Mouse (Mus musculus) CH12.LX (cell line): ENCODE data around the gene Spp1. TPM values are rescaled to one million over a fixed set of nuclear protein-coding genes. Genes with fewer than 3 reads are reported as not detected.

Source experiments
- DNase-seq: peaks from one replicate; pipeline ENCODE4 v3.0.0-alpha.2; 2013; ENCODE audit errors: extremely low read depth
- H3K27ac ChIP-seq: 2 replicates; pipeline ENCODE4 v1.5.1; 2012; ENCODE audit warnings: low read depth, mild to moderate bottlenecking, control low read depth, moderate library complexity; ENCODE audit not compliant: insufficient read depth
- H3K27me3 ChIP-seq: replicated peaks from 2 replicates; pipeline ENCODE3; 2012; ENCODE audit warnings: inconsistent platforms
- H3K36me3 ChIP-seq, 2 experiments: replicated peaks in 1 of 2; 2 replicates each; pipeline versions ENCODE3 to v1.6.1; 2012; ENCODE audit warnings: inconsistent platforms in 1 of 2, low read length in 1 of 2, mild to moderate bottlenecking in 1 of 2, mixed read lengths in 1 of 2, moderate library complexity in 1 of 2; ENCODE audit not compliant: control insufficient read depth in 1 of 2, insufficient read depth in 1 of 2
- H3K4me1 ChIP-seq, 2 experiments: 2 replicates each; pipeline ENCODE4 v1.6.1; 2012; ENCODE audit warnings: inconsistent platforms in 1 of 2, moderate library complexity in 1 of 2; ENCODE audit not compliant: insufficient read depth in 2 of 2, control insufficient read depth in 1 of 2
- H3K4me2 ChIP-seq: 2 replicates; pipeline ENCODE4 v1.6.1; 2012; ENCODE audit warnings: low read depth, mild to moderate bottlenecking, control low read depth; ENCODE audit not compliant: poor library complexity, insufficient read depth, severe bottlenecking
- H3K4me3 ChIP-seq, 3 experiments: fragments of 150-350 bp in 1 of 3; sonication (generic) in 1 of 3; replicated peaks in 1 of 3; 2 replicates each; pipeline versions ENCODE3 to v1.5.1; 2011 to 2012; ENCODE audit warnings: low read depth in 2 of 3, low read length in 2 of 3, mild to moderate bottlenecking in 2 of 3, moderate library complexity in 2 of 3, control low read depth in 1 of 3, improper control_type of control experiment in 1 of 3, inconsistent platforms in 1 of 3, mixed read lengths in 1 of 3; ENCODE audit not compliant: poor library complexity in 1 of 3
- H3K79me2 ChIP-seq: replicated peaks from 2 replicates; pipeline ENCODE4 v1.6.1; 2012; ENCODE audit warnings: mild to moderate bottlenecking, moderate library complexity; ENCODE audit not compliant: control insufficient read depth, poor library complexity, insufficient read depth, severe bottlenecking; ENCODE audit errors: extremely low read depth
- H3K9ac ChIP-seq: 2 replicates; pipeline ENCODE4 v1.6.1; 2012; ENCODE audit warnings: low read depth, mild to moderate bottlenecking, control low read depth, moderate library complexity; ENCODE audit not compliant: insufficient read depth
- H3K9me3 ChIP-seq: replicated peaks from 2 replicates; pipeline ENCODE3; 2012; ENCODE audit warnings: low read length, inconsistent platforms, mixed read lengths
- BHLHE40 ChIP-seq: IDR thresholded peaks from 2 replicates; pipeline ENCODE4 v1.6.1; 2011; ENCODE audit warnings: mild to moderate bottlenecking, low read depth, low read length, improper control_type of control experiment
- CHD1 ChIP-seq: IDR thresholded peaks from 2 replicates; pipeline ENCODE4 v1.6.1; 2012; ENCODE audit warnings: low read depth, low read length, improper control_type of control experiment, inconsistent platforms
- CTCF ChIP-seq, 2 experiments: IDR thresholded peaks in 1 of 2; conservative IDR thresholded peaks in 1 of 2; 2 replicates each; pipeline ENCODE4 v1.5.1; 2011 to 2012; ENCODE audit warnings: low read depth in 2 of 2, low read length in 2 of 2, improper control_type of control experiment in 1 of 2, inconsistent platforms in 1 of 2, mild to moderate bottlenecking in 1 of 2, moderate library complexity in 1 of 2
- E2F4 ChIP-seq: IDR thresholded peaks from 2 replicates; pipeline ENCODE4 v1.6.1; 2011; ENCODE audit warnings: low read depth, low read length, improper control_type of control experiment; ENCODE audit not compliant: insufficient replicate concordance
- ELF1 ChIP-seq: IDR thresholded peaks from 2 replicates; pipeline ENCODE4 v1.6.1; 2014; ENCODE audit warnings: low read depth, mild to moderate bottlenecking, inconsistent platforms, low read length, improper control_type of control experiment
- ETS1 ChIP-seq: conservative IDR thresholded peaks from 2 replicates; pipeline ENCODE4 v1.6.1; 2012; ENCODE audit warnings: low read depth, mild to moderate bottlenecking, inconsistent platforms, low read length, improper control_type of control experiment, moderate library complexity
- IRF4 ChIP-seq: IDR thresholded peaks from 2 replicates; pipeline ENCODE4 v1.6.1; 2014; ENCODE audit warnings: low read depth, mild to moderate bottlenecking, inconsistent platforms, low read length, improper control_type of control experiment
- JUN ChIP-seq: IDR thresholded peaks from 2 replicates; pipeline ENCODE4 v1.6.1; 2011; ENCODE audit warnings: low read depth, mild to moderate bottlenecking, low read length, improper control_type of control experiment, moderate library complexity; ENCODE audit not compliant: insufficient read depth
- JUND ChIP-seq: conservative IDR thresholded peaks from 2 replicates; pipeline ENCODE4 v1.6.1; 2011; ENCODE audit warnings: low read depth, low read length, improper control_type of control experiment
- KAT2A ChIP-seq: IDR thresholded peaks from 2 replicates; pipeline ENCODE4 v1.6.1; 2012; ENCODE audit warnings: low read length, improper control_type of control experiment, inconsistent platforms; ENCODE audit not compliant: insufficient replicate concordance
- MAFK ChIP-seq: IDR thresholded peaks from 2 replicates; pipeline ENCODE4 v1.6.1; 2011; ENCODE audit warnings: low read length, improper control_type of control experiment; ENCODE audit not compliant: insufficient replicate concordance
- MAX ChIP-seq: IDR thresholded peaks from 2 replicates; pipeline ENCODE4 v1.6.1; 2011; ENCODE audit warnings: low read length, improper control_type of control experiment
- MAZ ChIP-seq: IDR thresholded peaks from 2 replicates; pipeline ENCODE4 v1.6.1; 2012; ENCODE audit warnings: low read depth, mild to moderate bottlenecking, inconsistent platforms, low read length, improper control_type of control experiment, moderate library complexity
- MEF2A ChIP-seq: IDR thresholded peaks from 2 replicates; pipeline ENCODE4 v1.6.1; 2014; ENCODE audit warnings: low read depth, mild to moderate bottlenecking, inconsistent platforms, low read length, improper control_type of control experiment, borderline replicate concordance
- MXI1 ChIP-seq: IDR thresholded peaks from 2 replicates; pipeline ENCODE4 v1.6.1; 2011; ENCODE audit warnings: mild to moderate bottlenecking, low read depth, low read length, improper control_type of control experiment
- MYC ChIP-seq: IDR thresholded peaks from 2 replicates; pipeline ENCODE4 v1.6.1; 2011; ENCODE audit warnings: low read depth, mild to moderate bottlenecking, improper control_type of control experiment, low read length
- NELFE ChIP-seq: IDR thresholded peaks from 2 replicates; pipeline ENCODE4 v1.6.1; 2011; ENCODE audit warnings: low read depth, low read length, improper control_type of control experiment
- POLR2A ChIP-seq: IDR thresholded peaks from 2 replicates; pipeline ENCODE4 v1.6.1; 2011; ENCODE audit warnings: low read depth, mild to moderate bottlenecking, improper control_type of control experiment, low read length
- POLR2AphosphoS2 ChIP-seq: IDR thresholded peaks from 2 replicates; pipeline ENCODE4 v1.6.1; 2011; ENCODE audit warnings: low read depth, low read length, improper control_type of control experiment
- RAD21 ChIP-seq: IDR thresholded peaks from 2 replicates; pipeline ENCODE4 v1.6.1; 2011; ENCODE audit warnings: low read depth, mild to moderate bottlenecking, low read length, improper control_type of control experiment, moderate library complexity
- RCOR1 ChIP-seq: conservative IDR thresholded peaks from 2 replicates; pipeline ENCODE4 v1.6.1; 2012; ENCODE audit warnings: low read depth, mild to moderate bottlenecking, inconsistent platforms, low read length, improper control_type of control experiment
- SMC3 ChIP-seq: IDR thresholded peaks from 2 replicates; pipeline ENCODE4 v1.6.1; 2011; ENCODE audit warnings: low read depth, low read length, improper control_type of control experiment
- TCF12 ChIP-seq: IDR thresholded peaks from 2 replicates; pipeline ENCODE4 v1.6.1; 2014; ENCODE audit warnings: low read depth, mild to moderate bottlenecking, inconsistent platforms, low read length, improper control_type of control experiment
- UBTF ChIP-seq: IDR thresholded peaks from 2 replicates; pipeline ENCODE4 v1.6.1; 2012; ENCODE audit warnings: low read depth, mild to moderate bottlenecking, inconsistent platforms, low read length, improper control_type of control experiment, moderate library complexity
- USF2 ChIP-seq: conservative IDR thresholded peaks from 2 replicates; pipeline ENCODE4 v1.6.1; 2011; ENCODE audit warnings: low read depth, low read length, improper control_type of control experiment
- ZMIZ1 ChIP-seq: IDR thresholded peaks from 2 replicates; pipeline ENCODE4 v1.6.1; 2012; ENCODE audit warnings: low read depth, mild to moderate bottlenecking, inconsistent platforms, low read length, improper control_type of control experiment
- dilution Hi-C: fragments of 300-500 bp; cut with MboI; formaldehyde crosslinking; loops from 2 replicates; pipeline ENCODE4 v1.14.3; 2020; ENCODE audit warnings: low sequenced_read_pairs; ENCODE audit not compliant: extremely low pct_unique_long_range_greater_than_20kb, extremely low pct_ligation_motif_present
- in situ Hi-C: fragments of 300-500 bp; cut with MboI; formaldehyde crosslinking; loops from 3 replicates; pipeline ENCODE4 v1.14.3; 2019; ENCODE audit warnings: low sequenced_read_pairs, low pct_ligation_motif_present, low pct_unique_long_range_greater_than_20kb, mixed read lengths
- polyA plus RNA-seq: library from polyadenylated mRNA; unstranded; fragments of >175 nt; gene quantifications from 2 replicates; pipeline ENCODE4 v1.2.1, GENCODE M21; 2012; ENCODE audit warnings: low read depth; ENCODE audit not compliant: insufficient read length
- total RNA-seq, 2 experiments: library from RNA; depleted of rRNA; stranded (reverse); fragments of 300-350 nt in 1 of 2; fragments of >200 nt in 1 of 2; gene quantifications; 2 replicates each; pipeline ENCODE4 v1.2.3; 2012 to 2014

Spp1 gene
- total and polyA plus RNA-seq, 3 experiments, result 2.1 to 27.0 (median 10.4) TPM

DNA sequence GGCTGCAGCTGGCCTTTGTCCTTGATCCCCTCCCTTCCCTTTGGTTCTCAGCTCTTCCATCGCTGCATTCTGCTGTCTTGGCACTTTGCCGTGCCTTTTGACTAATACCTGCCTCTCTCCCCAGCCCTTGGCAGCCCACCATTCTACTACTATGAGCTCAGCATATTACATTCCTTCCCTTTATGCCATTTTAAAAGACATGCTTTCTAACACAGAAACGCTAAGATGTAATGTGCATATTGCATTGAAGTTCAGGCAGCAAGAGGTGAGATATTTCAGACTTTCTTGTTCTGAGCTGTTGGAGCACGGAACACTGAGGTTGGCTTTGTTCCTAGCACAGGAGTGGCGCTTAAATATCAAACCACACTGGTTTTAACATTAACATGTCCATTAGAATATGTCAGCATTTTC lies 36.1 kb downstream of the Spp1 start:
- Histone ChIP-seq H3K27me3 (no peaks in the 10 kb centered on the region), H3K27ac (no peak overlapping the region), H3K9me3 (no peaks in the 10 kb centered on the region), H3K9ac (no peak overlapping the region), H3K36me3 (no peaks in the 10 kb centered on the region), H3K4me2 (no peak overlapping the region), H3K4me1 (no peaks in the 10 kb centered on the region), H3K79me2 (no peaks in the 10 kb centered on the region), H3K4me3 (no peak overlapping the region)
- no peak for DNase-seq
- TF ChIP-seq UBTF (no peak), IRF4 (no peak), RCOR1 (no peak)
- in situ Hi-C loops (no loop called here), dilution Hi-C loops (no loop called here)

DNA sequence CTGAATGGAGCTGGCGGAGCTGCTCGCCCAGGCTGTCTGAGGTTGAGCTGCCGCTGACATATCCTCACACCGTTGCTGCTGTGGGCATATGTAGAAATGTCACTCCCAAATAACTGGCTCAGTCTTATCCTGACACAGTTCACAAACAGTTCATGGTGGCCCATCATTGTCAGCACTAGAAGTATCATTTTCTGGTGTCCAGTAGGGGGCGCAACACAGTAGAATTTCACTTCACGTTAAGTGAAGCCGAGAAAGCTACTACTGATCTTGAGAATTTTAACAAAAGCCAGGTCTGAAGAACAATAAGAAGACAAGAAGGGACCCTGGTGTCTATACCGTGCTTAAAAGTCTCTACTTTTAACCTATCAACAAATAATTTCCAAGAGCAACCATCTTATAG lies 37.5 kb downstream of the Spp1 start:
- Histone ChIP-seq H3K9ac (no peak overlapping the region), H3K4me3 (no peak overlapping the region), H3K79me2 (no peaks in the 10 kb centered on the region), H3K36me3 (no peaks in the 10 kb centered on the region), H3K4me2 (no peak overlapping the region), H3K27ac (no peak overlapping the region), H3K9me3 (no peaks in the 10 kb centered on the region), H3K4me1 (no peaks in the 10 kb centered on the region), H3K27me3 (no peaks in the 10 kb centered on the region)
- dilution Hi-C loops, result no loop called here
- peak; percentile 27 for DNase-seq
- in situ Hi-C loops, result no loop called here
- no peak for TF ChIP-seq JUN
- TF ChIP-seq MXI1, result no peak
- peak; percentile 19; the same call in 1 of the 2 replicates for TF ChIP-seq SMC3
- no peak for TF ChIP-seq POLR2A
- TF ChIP-seq RAD21, result peak; percentile 11
- TF ChIP-seq CTCF (conservative IDR thresholded peaks at IDR 0.05 in 1 of 2, IDR thresholded peaks at IDR 0.05 in 1 of 2; ENCODE audit: low read depth in 2 of 2, low read length in 2 of 2), result peak; percentile 47 to 58

- dilution Hi-C loops, result no loop called here
- H3K9ac ChIP-seq, result no peak overlapping the region
- no peaks in the 10 kb centered on the region for H3K4me1 ChIP-seq
- TF ChIP-seq USF2, result no peak
- no peak for TF ChIP-seq MEF2A
- no peak for TF ChIP-seq ZMIZ1
- no peak for TF ChIP-seq CHD1
- no peak for TF ChIP-seq MAFK
- no peak for TF ChIP-seq BHLHE40
- no peak for TF ChIP-seq ETS1
- no peak for TF ChIP-seq POLR2AphosphoS2
- TF ChIP-seq NELFE, result no peak
- TF ChIP-seq E2F4, result no peak
- TF ChIP-seq MYC, result no peak
- no peak for TF ChIP-seq IRF4
- TF ChIP-seq TCF12, result no peak
- no peak for TF ChIP-seq ELF1
- no peak for TF ChIP-seq KAT2A
- no peak for TF ChIP-seq RAD21
- TF ChIP-seq MAX, result no peak
- no peak for TF ChIP-seq MAZ
- no peak for TF ChIP-seq JUND
- TF ChIP-seq, all 38 proteins: peak for 0
- H3K27ac ChIP-seq, result no peak overlapping the region
- in situ Hi-C loops, result no loop called here
- no peak overlapping the region for H3K4me2 ChIP-seq
- no peak for DNase-seq
- H3K9me3 ChIP-seq, result no peaks in the 10 kb centered on the region
- H3K27me3 ChIP-seq, result no peaks in the 10 kb centered on the region
- no peaks in the 10 kb centered on the region for H3K36me3 ChIP-seq
- H3K79me2 ChIP-seq, result no peaks in the 10 kb centered on the region
- no peak overlapping the region for H3K4me3 ChIP-seq
Measured at GRCm38 (mm10) chr5:104480367-104480766, 45.4 kb downstream of the Spp1 start.
